Mouse (Mus musculus) CH12.LX (cell line): Measurements from ENCODE around the gene Slc17a3. TPM values are rescaled to one million over a fixed set of nuclear protein-coding genes. Genes with fewer than 3 reads are reported as not detected.

Experiments
- DNase-seq: peaks from one replicate; pipeline ENCODE4 v3.0.0-alpha.2; 2013; ENCODE audit errors: extremely low read depth
- H3K27ac ChIP-seq: 2 replicates; pipeline ENCODE4 v1.5.1; 2012; ENCODE audit warnings: low read depth, mild to moderate bottlenecking, control low read depth, moderate library complexity; ENCODE audit not compliant: insufficient read depth
- H3K27me3 ChIP-seq: replicated peaks from 2 replicates; pipeline ENCODE3; 2012; ENCODE audit warnings: inconsistent platforms
- H3K36me3 ChIP-seq, 2 experiments: replicated peaks in 1 of 2; 2 replicates each; pipeline versions ENCODE3 to v1.6.1; 2012; ENCODE audit warnings: inconsistent platforms in 1 of 2, low read length in 1 of 2, mild to moderate bottlenecking in 1 of 2, mixed read lengths in 1 of 2, moderate library complexity in 1 of 2; ENCODE audit not compliant: control insufficient read depth in 1 of 2, insufficient read depth in 1 of 2
- H3K4me1 ChIP-seq, 2 experiments: 2 replicates each; pipeline ENCODE4 v1.6.1; 2012; ENCODE audit warnings: inconsistent platforms in 1 of 2, moderate library complexity in 1 of 2; ENCODE audit not compliant: insufficient read depth in 2 of 2, control insufficient read depth in 1 of 2
- H3K4me2 ChIP-seq: 2 replicates; pipeline ENCODE4 v1.6.1; 2012; ENCODE audit warnings: low read depth, mild to moderate bottlenecking, control low read depth; ENCODE audit not compliant: poor library complexity, insufficient read depth, severe bottlenecking
- H3K4me3 ChIP-seq, 3 experiments: fragments of 150-350 bp in 1 of 3; sonication (generic) in 1 of 3; replicated peaks in 1 of 3; 2 replicates each; pipeline versions ENCODE3 to v1.5.1; 2011 to 2012; ENCODE audit warnings: low read depth in 2 of 3, low read length in 2 of 3, mild to moderate bottlenecking in 2 of 3, moderate library complexity in 2 of 3, control low read depth in 1 of 3, improper control_type of control experiment in 1 of 3, inconsistent platforms in 1 of 3, mixed read lengths in 1 of 3; ENCODE audit not compliant: poor library complexity in 1 of 3
- H3K79me2 ChIP-seq: replicated peaks from 2 replicates; pipeline ENCODE4 v1.6.1; 2012; ENCODE audit warnings: mild to moderate bottlenecking, moderate library complexity; ENCODE audit not compliant: control insufficient read depth, poor library complexity, insufficient read depth, severe bottlenecking; ENCODE audit errors: extremely low read depth
- H3K9ac ChIP-seq: 2 replicates; pipeline ENCODE4 v1.6.1; 2012; ENCODE audit warnings: low read depth, mild to moderate bottlenecking, control low read depth, moderate library complexity; ENCODE audit not compliant: insufficient read depth
- H3K9me3 ChIP-seq: replicated peaks from 2 replicates; pipeline ENCODE3; 2012; ENCODE audit warnings: low read length, inconsistent platforms, mixed read lengths
- CHD1 ChIP-seq: IDR thresholded peaks from 2 replicates; pipeline ENCODE4 v1.6.1; 2012; ENCODE audit warnings: low read depth, low read length, improper control_type of control experiment, inconsistent platforms
- CHD2 ChIP-seq: IDR thresholded peaks from 2 replicates; pipeline ENCODE4 v1.6.1; 2011; ENCODE audit warnings: low read length, improper control_type of control experiment
- CTCF ChIP-seq, 2 experiments: IDR thresholded peaks in 1 of 2; conservative IDR thresholded peaks in 1 of 2; 2 replicates each; pipeline ENCODE4 v1.5.1; 2011 to 2012; ENCODE audit warnings: low read depth in 2 of 2, low read length in 2 of 2, improper control_type of control experiment in 1 of 2, inconsistent platforms in 1 of 2, mild to moderate bottlenecking in 1 of 2, moderate library complexity in 1 of 2
- E2F4 ChIP-seq: IDR thresholded peaks from 2 replicates; pipeline ENCODE4 v1.6.1; 2011; ENCODE audit warnings: low read depth, low read length, improper control_type of control experiment; ENCODE audit not compliant: insufficient replicate concordance
- ELF1 ChIP-seq: IDR thresholded peaks from 2 replicates; pipeline ENCODE4 v1.6.1; 2014; ENCODE audit warnings: low read depth, mild to moderate bottlenecking, inconsistent platforms, low read length, improper control_type of control experiment
- EP300 ChIP-seq: IDR thresholded peaks from 2 replicates; pipeline ENCODE4 v1.6.1; 2011; ENCODE audit warnings: low read length, improper control_type of control experiment
- HCFC1 ChIP-seq: IDR thresholded peaks from 2 replicates; pipeline ENCODE4 v1.6.1; 2012; ENCODE audit warnings: low read depth, mild to moderate bottlenecking, inconsistent platforms, low read length, improper control_type of control experiment
- KAT2A ChIP-seq: IDR thresholded peaks from 2 replicates; pipeline ENCODE4 v1.6.1; 2012; ENCODE audit warnings: low read length, improper control_type of control experiment, inconsistent platforms; ENCODE audit not compliant: insufficient replicate concordance
- MAFK ChIP-seq: IDR thresholded peaks from 2 replicates; pipeline ENCODE4 v1.6.1; 2011; ENCODE audit warnings: low read length, improper control_type of control experiment; ENCODE audit not compliant: insufficient replicate concordance
- MAZ ChIP-seq: IDR thresholded peaks from 2 replicates; pipeline ENCODE4 v1.6.1; 2012; ENCODE audit warnings: low read depth, mild to moderate bottlenecking, inconsistent platforms, low read length, improper control_type of control experiment, moderate library complexity
- MEF2A ChIP-seq: IDR thresholded peaks from 2 replicates; pipeline ENCODE4 v1.6.1; 2014; ENCODE audit warnings: low read depth, mild to moderate bottlenecking, inconsistent platforms, low read length, improper control_type of control experiment, borderline replicate concordance
- MXI1 ChIP-seq: IDR thresholded peaks from 2 replicates; pipeline ENCODE4 v1.6.1; 2011; ENCODE audit warnings: mild to moderate bottlenecking, low read depth, low read length, improper control_type of control experiment
- PAX5 ChIP-seq: IDR thresholded peaks from 2 replicates; pipeline ENCODE4 v1.6.1; 2012; ENCODE audit warnings: low read length, inconsistent platforms, mixed read lengths
- POLR2A ChIP-seq: IDR thresholded peaks from 2 replicates; pipeline ENCODE4 v1.6.1; 2011; ENCODE audit warnings: low read depth, mild to moderate bottlenecking, improper control_type of control experiment, low read length
- UBTF ChIP-seq: IDR thresholded peaks from 2 replicates; pipeline ENCODE4 v1.6.1; 2012; ENCODE audit warnings: low read depth, mild to moderate bottlenecking, inconsistent platforms, low read length, improper control_type of control experiment, moderate library complexity
- USF1 ChIP-seq: IDR thresholded peaks from 2 replicates; pipeline ENCODE4 v1.6.1; 2014; ENCODE audit warnings: low read depth, mild to moderate bottlenecking, inconsistent platforms, low read length, improper control_type of control experiment
- ZC3H11A ChIP-seq: IDR thresholded peaks from 2 replicates; pipeline ENCODE4 v1.6.1; 2012; ENCODE audit warnings: low read depth, mild to moderate bottlenecking, inconsistent platforms, low read length, improper control_type of control experiment
- ZKSCAN1 ChIP-seq: IDR thresholded peaks from 2 replicates; pipeline ENCODE4 v1.6.1; 2012; ENCODE audit warnings: low read depth, inconsistent platforms, low read length, improper control_type of control experiment, borderline replicate concordance
- ZMIZ1 ChIP-seq: IDR thresholded peaks from 2 replicates; pipeline ENCODE4 v1.6.1; 2012; ENCODE audit warnings: low read depth, mild to moderate bottlenecking, inconsistent platforms, low read length, improper control_type of control experiment
- dilution Hi-C: fragments of 300-500 bp; cut with MboI; formaldehyde crosslinking; loops from 2 replicates; pipeline ENCODE4 v1.14.3; 2020; ENCODE audit warnings: low sequenced_read_pairs; ENCODE audit not compliant: extremely low pct_unique_long_range_greater_than_20kb, extremely low pct_ligation_motif_present
- in situ Hi-C: fragments of 300-500 bp; cut with MboI; formaldehyde crosslinking; loops from 3 replicates; pipeline ENCODE4 v1.14.3; 2019; ENCODE audit warnings: low sequenced_read_pairs, low pct_ligation_motif_present, low pct_unique_long_range_greater_than_20kb, mixed read lengths
- polyA plus RNA-seq: library from polyadenylated mRNA; unstranded; fragments of >175 nt; gene quantifications from 2 replicates; pipeline ENCODE4 v1.2.1, GENCODE M21; 2012; ENCODE audit warnings: low read depth; ENCODE audit not compliant: insufficient read length
- total RNA-seq, 2 experiments: library from RNA; depleted of rRNA; stranded (reverse); fragments of 300-350 nt in 1 of 2; fragments of >200 nt in 1 of 2; gene quantifications; 2 replicates each; pipeline ENCODE4 v1.2.3; 2012 to 2014

The Slc17a3 gene
- total and polyA plus RNA-seq, 3 experiments = not detected

- in situ Hi-C loops = no loop called here
- H3K4me1 ChIP-seq = no peaks in the 10 kb centered on the region
- H3K36me3 ChIP-seq = no peaks in the 10 kb centered on the region
- DNase-seq = no peak
- H3K79me2 ChIP-seq = no peaks in the 10 kb centered on the region
- H3K4me3 ChIP-seq = no peak overlapping the region
- H3K9ac ChIP-seq = no peak overlapping the region
- no peaks in the 10 kb centered on the region for H3K27me3 ChIP-seq
- TF ChIP-seq CHD1 (no peak), HCFC1 (no peak), CHD2 (no peak), CTCF (conservative IDR thresholded peaks at IDR 0.05 in 1 of 2, IDR thresholded peaks at IDR 0.05 in 1 of 2; ENCODE audit: low read depth in 2 of 2, low read length in 2 of 2) (no peak), PAX5 (no peak), USF1 (no peak), ZC3H11A (no peak), E2F4 (no peak), MAFK (no peak), EP300 (no peak), POLR2A (no peak), ZMIZ1 (no peak), MEF2A (no peak), ELF1 (no peak), MAZ (no peak), KAT2A (no peak), MXI1 (no peak), UBTF (no peak)
- TF ChIP-seq, all 38 proteins: peak for 0
- no peak overlapping the region for H3K27ac ChIP-seq
- no peak overlapping the region for H3K4me2 ChIP-seq
- no peaks in the 10 kb centered on the region for H3K9me3 ChIP-seq
- dilution Hi-C loops = no loop called here
These were observed 33.9 kb downstream of the Slc17a3 start for GRCm38 (mm10) chr13:23873141-23873540.

GRCm38 (mm10) chr13:23879106-23879505, 39.9 kb downstream of the Slc17a3 start:
- in situ Hi-C loops (no loop called here), dilution Hi-C loops (no loop called here)
- no peak for TF ChIP-seq ZKSCAN1
- Histone ChIP-seq H3K27me3 (no peaks in the 10 kb centered on the region), H3K79me2 (no peaks in the 10 kb centered on the region), H3K9ac (no peak overlapping the region), H3K9me3 (no peaks in the 10 kb centered on the region), H3K27ac (no peak overlapping the region), H3K4me1 (peaks cover 3 to 4% of the 10 kb centered on the region in 2 experiments; a peak in 1 of 4 replicates), H3K4me3 (no peak overlapping the region), H3K4me2 (peak overlapping the region; percentile 56), H3K36me3 (no peaks in the 10 kb centered on the region)
- no peak for DNase-seq
